Mouse (Mus musculus): ENCODE data around the gene Vmn1r215.
"Not testable (repeated sequence)": the region's sequence is repeated elsewhere in the genome, so short reads cannot be mapped to it uniquely, and the experiment has no call there.

The Vmn1r215 gene

GRCm38 (mm10) chr13:23067725-23068124 lies at the start of gene Vmn1r215:
Gene Vmn1r215, plus strand, starts transcription at chr13:23068025.
- DNase-seq (ENCODE audit: extremely low spot score, low spot score), result no peak

- DNase-seq (ENCODE audit: extremely low spot score, low spot score), result no peak
These were observed 49.7 kb upstream of the Vmn1r215 start for GRCm38 (mm10) chr13:23018158-23018557.

GRCm38 (mm10) chr13:23024812-23025211 lies 43.0 kb upstream of the Vmn1r215 start:
- DNase-seq (ENCODE audit: extremely low spot score, low spot score), result no peak

- no peak for DNase-seq (ENCODE audit: extremely low spot score, low spot score)
These were observed 37.7 kb upstream of the Vmn1r215 start, which contains the start of gene Vmn1r214 for GRCm38 (mm10) chr13:23030118-23030517. Gene Vmn1r214, plus strand, starts transcription at chr13:23030418.

GRCm38 (mm10) chr13:23057778-23058177 lies 10.0 kb upstream of the Vmn1r215 start:
- DNase-seq (ENCODE audit: extremely low spot score, low spot score), result no peak

GRCm38 (mm10) chr13:23069312-23069711 lies 1.5 kb downstream of the Vmn1r215 start:
- DNase-seq (ENCODE audit: extremely low spot score, low spot score), result no peak

- no peak for DNase-seq (ENCODE audit: extremely low spot score, low spot score)
These were observed 26.6 kb downstream of the Vmn1r215 start for GRCm38 (mm10) chr13:23094386-23094785.

GRCm38 (mm10) chr13:23118126-23118525 lies 50.3 kb downstream of the Vmn1r215 start, which contains the start of gene Vmn1r217:
Gene Vmn1r217, minus strand, starts transcription at chr13:23118226.
- not testable (repeated sequence) for DNase-seq (ENCODE audit: extremely low spot score, low spot score)

- no peak for DNase-seq (ENCODE audit: extremely low spot score, low spot score)
These were observed 52.8 kb downstream of the Vmn1r215 start for GRCm38 (mm10) chr13:23120611-23121010.

Data from neural tube, embryonic 10.5 days (tissue).